Mouse (Mus musculus) lung, postnatal 10 days (tissue): ENCODE measurements around the gene Macrod2.
"Not testable (repeated sequence)": the region's sequence is repeated elsewhere in the genome, so short reads cannot be mapped to it uniquely, and the experiment has no call there.

Experiments used
- DNase-seq: peaks from one replicate; pipeline ENCODE4 v3.0.0; 2021

Macrod2 gene

GRCm38 (mm10) chr2:140704146-140704545 is 309.0 kb downstream of the Macrod2 start:
- DNase-seq: no peak

- DNase-seq: no peak
Observed at GRCm38 (mm10) chr2:140705278-140705677, 310.2 kb downstream of the Macrod2 start.

GRCm38 (mm10) chr2:140707550-140707949 is 312.4 kb downstream of the Macrod2 start:
- DNase-seq: no peak

GRCm38 (mm10) chr2:140715822-140716221 is 320.7 kb downstream of the Macrod2 start:
- no peak for DNase-seq

- DNase-seq: peak; percentile 39
Observed at GRCm38 (mm10) chr2:140717407-140717806, 322.3 kb downstream of the Macrod2 start.

- no peak for DNase-seq
Observed at GRCm38 (mm10) chr2:140732616-140733183, 337.6 kb downstream of the Macrod2 start.

- DNase-seq: no peak
Observed at GRCm38 (mm10) chr2:140740511-140740910, 345.4 kb downstream of the Macrod2 start.

GRCm38 (mm10) chr2:140742954-140743353 is 347.8 kb downstream of the Macrod2 start:
- not testable (repeated sequence) for DNase-seq

GRCm38 (mm10) chr2:140758881-140759280 is 363.8 kb downstream of the Macrod2 start:
- no peak for DNase-seq

- DNase-seq: no peak
Observed at GRCm38 (mm10) chr2:140759732-140760131, 364.6 kb downstream of the Macrod2 start.

GRCm38 (mm10) chr2:140760137-140760536 is 365.0 kb downstream of the Macrod2 start:
- no peak for DNase-seq

GRCm38 (mm10) chr2:140763076-140763891 is 368.2 kb downstream of the Macrod2 start:
- no peak for DNase-seq

- no peak for DNase-seq
Observed at GRCm38 (mm10) chr2:140769473-140769872, 374.4 kb downstream of the Macrod2 start.

GRCm38 (mm10) chr2:140772825-140773224 is 377.7 kb downstream of the Macrod2 start:
- DNase-seq: no peak

GRCm38 (mm10) chr2:140773456-140773855 is 378.3 kb downstream of the Macrod2 start:
- DNase-seq: no peak

GRCm38 (mm10) chr2:140774808-140775370 is 379.8 kb downstream of the Macrod2 start:
- DNase-seq: no peak

GRCm38 (mm10) chr2:140775448-140776101 is 380.5 kb downstream of the Macrod2 start:
- peak; percentile 19 for DNase-seq

- DNase-seq: no peak
Observed at GRCm38 (mm10) chr2:140778212-140778611, 383.1 kb downstream of the Macrod2 start.

- no peak for DNase-seq
Observed at GRCm38 (mm10) chr2:140783041-140783440, 387.9 kb downstream of the Macrod2 start.

GRCm38 (mm10) chr2:140784626-140785025 is 389.5 kb downstream of the Macrod2 start:
- no peak for DNase-seq

- peak; percentile 23 for DNase-seq
Observed at GRCm38 (mm10) chr2:140790363-140790762, 395.3 kb downstream of the Macrod2 start.

- DNase-seq: no peak
Observed at GRCm38 (mm10) chr2:140793886-140794608, 398.9 kb downstream of the Macrod2 start.

- no peak for DNase-seq
Observed at GRCm38 (mm10) chr2:140811693-140812092, 416.6 kb downstream of the Macrod2 start.
